Mouse (Mus musculus) ovary, postnatal 36 days (tissue): Measurements from ENCODE around the gene Sorbs1.
A peak's percentile ranks its signal among the peaks of the same experiment; 100 is the strongest.
"Not testable (repeated sequence)": the region's sequence is repeated elsewhere in the genome, so short reads cannot be mapped to it uniquely, and the experiment has no call there.

Experiments used
- DNase-seq: peaks from one replicate; pipeline ENCODE4 v3.0.0; 2022; ENCODE audit warnings: low spot score, mixed read lengths

Gene Sorbs1

DNA sequence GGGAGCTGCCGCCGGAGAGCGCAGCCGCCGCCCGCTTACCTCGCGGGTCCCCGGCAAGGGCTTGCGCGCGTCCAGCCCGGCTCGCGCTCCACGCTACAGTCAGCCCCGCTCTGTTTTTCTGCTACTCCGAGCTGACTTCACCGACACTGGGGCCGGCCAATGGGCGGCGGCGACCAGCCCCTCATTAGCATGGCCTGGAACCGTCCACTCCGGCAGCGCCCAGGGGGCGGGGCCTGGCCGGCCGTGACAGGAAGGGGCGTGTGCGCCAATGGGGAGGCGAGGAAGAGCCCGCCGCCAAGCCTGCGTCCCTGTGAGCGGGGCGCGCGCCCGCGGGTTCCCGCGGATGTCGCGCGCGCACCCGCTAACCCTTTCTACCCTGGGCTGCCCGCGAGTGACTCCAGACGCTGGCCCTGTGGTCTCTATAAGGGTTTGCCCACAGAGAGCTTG is at the start of gene Sorbs1:
Gene Sorbs1, minus strand, starts transcription at position 148 of the 447 bp plus-strand sequence.
- peak; percentile 96 for DNase-seq

DNA sequence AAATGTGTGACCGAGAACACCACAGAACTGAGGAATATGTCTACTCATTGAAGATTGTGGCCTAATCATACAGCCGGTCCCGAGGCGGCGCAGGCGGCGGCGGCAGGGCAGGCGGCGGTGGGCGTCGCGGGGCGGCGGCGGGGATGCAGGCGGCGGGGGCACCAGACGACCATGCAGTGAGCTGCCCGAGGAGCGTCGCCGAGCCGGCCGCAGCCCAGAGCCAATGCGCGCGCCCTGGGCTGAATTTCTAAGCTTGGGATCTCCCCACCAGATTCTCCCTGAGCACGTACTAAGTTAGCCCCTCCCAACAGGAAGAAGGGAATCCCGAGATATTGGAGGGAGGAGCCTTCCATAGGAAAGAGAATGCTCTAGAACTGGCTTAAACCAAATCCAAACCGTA is 47.9 kb upstream of the Sorbs1 start:
- DNase-seq = not testable (repeated sequence)

DNA sequence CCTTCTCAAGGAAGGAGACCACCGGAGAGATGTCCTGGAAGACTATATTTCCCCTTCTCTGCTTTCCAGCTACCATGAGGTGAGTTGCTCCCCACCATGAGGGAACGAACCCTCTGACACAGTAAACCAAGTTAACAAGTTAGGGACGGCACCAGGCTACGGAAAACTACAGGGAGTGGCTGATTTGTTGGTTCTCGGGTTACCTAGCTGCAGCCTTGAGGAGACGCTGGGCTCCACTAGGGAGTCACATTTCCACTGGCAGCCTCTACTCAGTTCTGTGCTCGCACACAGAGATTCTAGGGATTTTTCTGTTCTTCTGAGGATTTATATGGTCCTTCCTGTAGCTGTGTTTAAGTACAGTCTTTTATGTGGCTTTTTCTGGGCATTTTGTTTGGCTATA is 42.5 kb upstream of the Sorbs1 start:
- DNase-seq = no peak

DNA sequence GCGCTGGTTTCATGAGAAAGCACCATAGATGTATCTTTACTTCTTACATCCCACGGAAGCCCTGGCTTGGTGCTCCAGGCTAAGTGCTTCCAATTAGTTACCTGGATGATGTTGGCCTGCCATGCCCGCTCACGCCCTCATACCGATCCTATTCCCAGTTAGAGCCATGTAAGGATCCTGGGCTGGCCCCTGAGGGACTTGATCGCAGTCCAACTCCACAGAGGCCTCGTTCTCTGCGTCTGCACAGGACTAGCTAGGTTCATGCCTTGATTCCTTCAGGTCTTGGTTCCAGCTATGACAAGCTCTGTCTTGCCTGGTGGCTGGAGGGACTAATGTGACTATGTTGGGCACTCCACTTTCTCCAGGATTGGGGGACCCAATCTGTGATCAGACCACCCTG is 41.6 kb upstream of the Sorbs1 start:
- DNase-seq = no peak

DNA sequence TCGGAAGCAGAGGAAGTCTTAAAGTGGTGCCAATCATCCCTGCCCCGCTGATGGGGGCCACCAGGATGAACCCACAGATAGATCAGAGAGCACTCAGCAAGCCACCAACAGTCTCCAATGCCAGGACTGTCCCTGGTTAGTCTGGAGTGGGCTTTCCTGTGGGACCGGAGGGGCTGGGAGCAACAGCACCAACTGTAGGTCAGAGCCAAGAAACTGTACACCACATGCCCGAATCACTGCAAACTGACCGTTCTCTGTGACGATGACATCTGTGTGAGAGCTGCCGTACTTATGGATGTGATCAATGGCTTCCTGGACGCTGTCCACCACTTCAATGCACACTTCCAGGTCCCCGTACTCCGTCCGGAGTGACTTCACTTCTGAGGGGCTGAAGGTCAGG is 40.8 kb upstream of the Sorbs1 start:
- DNase-seq = no peak

DNA sequence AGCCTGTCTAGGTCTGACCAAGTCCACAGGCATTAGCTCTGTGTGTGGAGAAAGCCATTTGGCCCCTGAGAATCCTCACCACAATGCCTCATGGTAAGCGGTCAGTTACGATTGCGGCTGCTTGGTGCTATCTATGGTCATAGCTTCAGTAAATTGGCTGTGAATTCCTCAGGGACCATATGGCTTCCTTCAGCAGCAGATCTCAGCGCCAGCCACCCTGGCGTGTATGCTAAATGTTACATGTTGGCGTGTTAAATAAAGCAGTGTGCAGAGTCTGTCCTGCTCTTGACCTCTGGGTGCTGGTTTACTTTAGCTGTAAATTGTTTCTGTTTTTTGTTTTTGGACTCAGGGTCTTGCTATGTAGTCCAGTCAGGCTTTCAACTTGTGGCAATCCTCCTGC is 40.3 kb upstream of the Sorbs1 start:
- DNase-seq = no peak

DNA sequence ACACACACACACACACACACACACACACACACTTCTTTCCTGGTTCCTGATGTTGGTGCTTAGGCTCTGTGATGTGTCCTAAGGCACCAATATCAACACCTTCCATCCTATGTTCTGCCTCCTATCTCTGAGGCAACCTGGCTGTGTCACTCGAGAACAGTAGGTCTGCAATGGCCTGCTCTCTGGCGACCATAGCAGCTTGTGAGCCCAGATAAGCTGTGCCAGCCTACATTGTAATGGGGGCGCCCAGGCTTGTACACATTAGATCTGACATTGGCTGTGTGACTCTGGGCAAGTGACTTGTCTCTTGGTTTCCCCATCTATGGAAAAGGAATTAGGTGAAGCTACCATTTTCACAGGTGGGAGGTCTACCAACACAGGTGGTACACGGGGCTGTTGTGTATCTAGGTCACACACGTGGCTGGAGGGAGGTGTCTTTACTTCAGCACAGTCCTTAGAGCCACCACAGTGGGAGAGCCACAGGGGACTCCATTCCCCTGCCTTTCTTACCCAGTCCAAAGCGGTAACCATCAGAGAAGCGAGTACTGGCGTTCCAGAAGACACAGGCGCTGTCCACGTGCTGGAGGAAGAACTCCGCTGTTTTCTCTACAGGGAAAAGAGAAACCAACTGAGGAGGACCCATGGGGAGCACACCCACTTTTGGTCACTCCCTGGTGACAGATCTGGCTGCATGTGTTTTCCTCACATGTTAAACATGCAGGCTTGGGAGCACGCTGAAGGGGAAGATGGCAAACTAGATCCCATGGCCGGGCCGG is 39.6 kb upstream of the Sorbs1 start:
- DNase-seq = no peak

DNA sequence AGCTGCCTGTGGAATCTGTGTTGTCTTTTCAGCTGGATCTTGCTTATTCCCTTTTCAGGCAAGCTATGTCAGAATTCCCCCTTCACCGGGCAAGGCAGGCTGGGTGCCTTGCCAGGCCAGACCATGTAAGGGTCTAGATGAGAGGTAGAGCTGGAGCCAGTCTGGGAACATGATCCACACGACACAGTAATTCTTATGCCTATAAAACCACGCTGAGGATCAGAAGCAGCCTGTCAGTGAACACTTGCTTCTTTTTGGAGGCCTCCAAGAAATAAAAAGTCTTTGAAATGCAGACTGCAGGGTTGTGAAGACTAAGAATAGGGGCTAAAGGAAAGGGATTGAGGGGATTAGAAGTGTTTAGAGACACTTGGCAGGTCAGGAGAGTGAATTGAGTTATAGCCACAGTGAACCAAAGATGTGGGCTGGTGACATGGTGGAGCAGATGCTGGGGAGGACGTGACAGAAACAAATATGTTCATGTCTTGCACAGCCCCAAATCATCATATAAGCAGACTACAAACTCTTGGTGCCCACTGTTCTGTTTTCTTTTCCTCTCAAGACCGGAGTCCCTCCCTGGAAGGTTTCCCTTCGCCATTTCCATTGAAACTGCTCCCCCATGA is 36.0 kb upstream of the Sorbs1 start:
- DNase-seq = no peak

DNA sequence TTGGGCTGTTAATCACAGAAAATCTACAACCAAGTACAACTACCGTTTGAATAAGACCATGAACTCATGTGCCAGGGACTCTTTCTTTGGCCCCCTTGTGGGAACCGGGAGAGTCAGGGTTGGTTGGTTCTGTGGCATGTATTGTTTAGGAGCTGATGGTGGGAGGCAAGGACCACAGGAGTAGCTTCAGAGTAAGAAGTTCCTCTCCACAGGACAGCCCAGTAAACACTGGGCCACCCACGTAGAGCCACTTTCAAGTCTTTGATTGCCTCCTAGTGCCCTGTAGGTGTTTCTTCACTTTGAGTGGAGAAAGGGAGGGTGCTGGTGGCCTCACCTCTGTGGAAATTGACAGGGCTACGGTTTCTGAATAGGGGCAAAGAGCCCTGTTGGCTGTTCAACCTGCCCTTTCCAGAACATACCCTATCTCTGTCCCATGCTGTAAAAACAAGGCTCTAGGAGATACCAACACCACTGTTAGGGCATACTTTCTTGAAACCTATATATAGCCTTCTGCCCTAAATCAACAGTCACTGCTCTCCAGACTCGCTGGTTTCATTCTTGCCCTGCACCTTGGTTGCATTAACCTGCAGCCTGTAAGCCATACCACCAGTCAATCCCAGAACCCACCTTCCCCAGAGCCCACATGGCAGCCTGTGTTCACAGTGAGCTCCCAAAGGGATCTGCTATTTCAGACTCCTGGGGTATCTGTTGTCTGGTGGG is 35.4 kb upstream of the Sorbs1 start:
- no peak for DNase-seq

DNA sequence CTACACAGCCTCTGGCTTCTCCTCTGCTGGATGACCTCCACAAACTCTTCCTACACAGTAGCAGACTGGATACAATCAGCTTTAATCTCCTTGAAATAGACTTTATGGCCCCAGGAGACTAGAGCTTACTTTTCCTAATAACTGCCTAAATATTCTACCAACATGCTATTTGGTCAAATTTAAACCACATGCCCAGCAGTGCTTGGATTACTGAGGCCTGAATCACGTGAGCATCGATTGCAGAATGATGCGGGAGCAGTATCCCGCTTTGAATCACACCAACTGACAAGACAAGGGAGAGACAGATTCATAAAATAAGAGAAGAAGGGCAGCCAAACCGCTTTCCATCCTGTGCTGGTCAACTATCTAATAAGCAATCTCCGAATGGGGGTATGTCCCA is 34.8 kb upstream of the Sorbs1 start:
- no peak for DNase-seq

DNA sequence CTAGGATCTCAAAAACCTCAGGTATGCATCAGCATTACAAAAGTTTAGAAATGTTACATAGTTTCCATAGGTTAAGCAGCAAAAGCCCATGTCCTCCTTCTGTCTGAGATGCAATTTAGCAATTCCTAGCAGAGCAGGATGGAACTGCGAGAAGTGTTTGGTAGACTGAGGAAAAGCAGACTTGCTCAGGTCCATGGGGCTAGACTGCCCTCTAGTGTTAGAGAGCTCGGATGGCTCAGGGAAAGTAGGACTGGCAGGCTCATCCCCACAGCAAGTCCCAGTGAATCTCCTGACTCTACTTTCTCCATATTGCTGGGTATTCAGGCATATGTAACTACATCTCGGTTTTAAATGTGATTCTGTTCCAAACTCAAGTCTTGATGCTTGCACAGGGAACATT is 31.3 kb upstream of the Sorbs1 start:
- DNase-seq = peak; percentile 38

DNA sequence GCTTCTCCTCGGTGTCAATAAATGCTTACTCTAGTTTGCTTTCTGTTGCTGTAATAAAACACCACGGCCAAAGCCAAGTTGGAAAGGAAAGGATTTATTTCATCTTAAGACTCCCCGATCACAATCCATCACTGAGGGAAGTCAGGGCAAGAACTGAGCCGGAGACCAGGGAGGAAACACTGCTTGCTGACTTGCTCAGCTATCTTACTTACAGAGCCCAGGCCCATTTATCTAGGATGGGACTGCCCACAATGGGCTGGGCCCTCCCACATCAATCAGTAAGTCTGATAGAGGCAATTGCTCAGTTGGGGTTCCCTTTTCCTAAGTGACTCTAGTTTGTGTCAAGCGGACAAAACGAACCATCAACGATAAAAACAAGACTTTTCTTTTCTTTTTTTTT is 29.2 kb upstream of the Sorbs1 start:
- DNase-seq = no peak

DNA sequence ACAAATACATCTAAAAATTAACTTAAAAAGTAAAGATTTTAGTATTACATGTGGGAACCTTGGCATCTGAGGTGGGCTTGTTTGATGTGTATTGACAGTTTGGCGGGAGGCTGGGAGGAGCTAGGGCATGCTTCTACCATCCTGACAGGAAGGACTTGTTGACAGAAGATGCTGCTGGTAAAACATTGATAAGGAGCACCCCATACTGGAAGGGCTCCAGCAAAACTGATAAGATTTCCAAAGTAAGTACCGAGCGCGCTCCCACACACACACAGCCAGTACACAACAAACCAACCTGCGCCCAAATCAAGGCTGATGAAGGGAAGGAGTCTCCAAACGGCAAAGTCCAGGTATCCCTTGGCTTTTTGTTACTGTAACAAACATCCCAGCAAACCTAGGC is 22.9 kb upstream of the Sorbs1 start:
- DNase-seq = no peak

DNA sequence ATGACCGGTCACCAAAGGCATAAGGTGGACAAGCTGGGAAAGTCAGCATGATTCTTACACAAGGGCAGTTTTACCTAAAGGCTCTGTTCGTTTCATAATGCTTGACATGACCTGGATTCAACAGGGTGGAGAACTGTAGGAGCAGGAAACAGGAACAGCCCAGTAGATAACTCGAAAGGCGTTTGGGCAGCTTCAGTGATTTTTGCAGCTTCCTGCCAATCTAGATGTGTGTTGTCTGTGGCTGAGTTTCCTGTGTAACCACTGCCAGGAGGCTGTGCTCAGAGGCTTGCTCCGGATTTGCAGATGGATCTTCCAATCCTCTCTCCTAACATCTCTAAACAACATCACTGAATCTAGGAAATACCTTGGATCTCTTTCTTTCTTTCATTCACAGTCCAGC is 18.9 kb upstream of the Sorbs1 start:
- DNase-seq = no peak

DNA sequence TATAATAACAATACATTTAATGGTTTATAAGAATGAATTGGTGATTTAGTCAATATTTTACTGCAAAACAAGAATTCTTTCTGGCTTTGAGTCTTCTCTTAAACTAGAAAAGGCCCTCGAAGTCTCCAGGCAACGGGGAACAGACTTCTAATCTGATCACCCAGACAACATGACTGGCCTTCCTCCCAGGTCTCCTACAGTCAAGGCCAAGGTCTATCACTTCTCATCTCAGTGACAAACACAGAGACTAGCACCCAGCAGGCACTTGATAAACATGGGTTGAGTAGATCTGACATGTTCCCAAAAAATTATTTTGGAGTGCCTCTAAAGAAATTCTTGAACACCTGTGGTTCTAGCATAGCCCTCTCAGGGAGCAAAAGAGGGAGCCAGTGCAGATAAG is 16.7 kb upstream of the Sorbs1 start:
- no peak for DNase-seq

DNA sequence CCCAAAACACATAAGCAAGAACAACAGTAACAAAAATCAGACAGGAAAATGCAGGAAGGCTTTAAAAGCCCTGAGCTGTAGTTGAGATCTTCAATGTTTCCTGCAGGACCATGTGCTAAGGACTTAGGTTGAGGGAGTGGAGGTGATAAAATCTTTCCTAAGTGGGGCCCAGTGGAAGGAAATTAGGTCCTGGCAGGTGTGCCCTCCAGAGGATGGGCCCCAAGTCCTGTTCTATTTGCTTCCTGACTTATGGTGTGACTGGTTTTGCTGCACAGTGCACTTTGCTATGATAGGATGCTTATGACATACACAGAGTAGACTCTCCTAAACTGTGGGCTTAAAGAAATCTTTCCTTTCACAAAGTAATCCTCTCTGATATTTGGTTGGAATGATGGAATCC is 14.7 kb upstream of the Sorbs1 start:
- no peak for DNase-seq

DNA sequence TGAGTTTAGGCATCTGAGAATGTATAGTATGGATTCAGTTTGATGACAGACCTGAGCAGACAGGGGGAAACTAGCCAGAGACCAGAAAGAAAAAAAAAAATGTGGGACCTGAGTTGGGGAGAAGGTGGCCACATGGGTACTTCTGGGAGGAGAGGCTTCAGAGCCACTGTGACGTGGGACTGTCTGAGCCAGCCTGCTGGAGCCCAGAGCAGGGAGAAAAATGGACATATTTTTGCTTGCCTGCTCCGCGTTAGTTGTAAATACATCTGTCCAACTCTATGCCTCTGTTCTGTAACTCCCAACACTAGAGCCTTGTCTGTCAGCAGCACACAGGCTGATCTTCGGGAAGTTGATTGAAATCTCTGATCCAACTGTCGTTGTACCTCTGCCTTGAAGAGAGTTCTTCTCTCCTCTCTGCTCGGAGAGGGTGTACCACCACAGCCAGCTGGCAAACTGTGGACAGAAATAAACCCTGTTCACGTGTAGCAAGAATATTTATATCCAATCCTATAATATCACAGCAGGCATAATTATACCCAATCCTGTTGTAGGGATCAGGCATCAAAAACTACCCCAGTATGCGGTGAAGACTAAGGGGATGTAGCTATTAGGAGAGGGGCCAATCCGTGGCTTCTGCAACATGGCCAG is 12.9 kb upstream of the Sorbs1 start:
- DNase-seq = no peak

DNA sequence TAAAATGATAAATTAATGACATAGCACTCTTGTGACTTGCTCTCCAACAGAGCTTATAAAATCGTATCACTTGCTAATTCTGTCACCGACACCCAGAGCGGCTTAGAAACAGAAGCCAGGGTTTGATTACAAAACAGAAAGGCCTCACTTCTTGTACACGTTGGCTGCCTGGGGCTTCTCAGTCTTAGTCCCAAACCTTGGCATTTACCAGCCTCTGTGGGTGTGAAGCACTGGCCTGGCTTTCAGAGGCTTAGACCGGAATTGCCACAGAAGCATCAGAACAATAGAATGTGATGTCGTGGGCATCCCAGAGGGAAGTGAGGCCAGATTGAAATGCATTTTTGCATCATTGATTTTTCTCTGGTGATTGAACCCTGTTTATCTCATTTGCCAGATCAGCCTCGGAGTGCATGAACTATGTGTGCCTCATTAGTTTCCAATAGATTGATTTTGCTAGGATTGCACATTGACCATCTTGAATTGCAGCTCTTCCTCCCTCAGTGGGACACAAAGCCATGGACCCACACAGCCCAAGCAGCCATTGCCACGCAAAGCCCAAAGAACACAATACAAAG is 9.9 kb upstream of the Sorbs1 start:
- DNase-seq = no peak

DNA sequence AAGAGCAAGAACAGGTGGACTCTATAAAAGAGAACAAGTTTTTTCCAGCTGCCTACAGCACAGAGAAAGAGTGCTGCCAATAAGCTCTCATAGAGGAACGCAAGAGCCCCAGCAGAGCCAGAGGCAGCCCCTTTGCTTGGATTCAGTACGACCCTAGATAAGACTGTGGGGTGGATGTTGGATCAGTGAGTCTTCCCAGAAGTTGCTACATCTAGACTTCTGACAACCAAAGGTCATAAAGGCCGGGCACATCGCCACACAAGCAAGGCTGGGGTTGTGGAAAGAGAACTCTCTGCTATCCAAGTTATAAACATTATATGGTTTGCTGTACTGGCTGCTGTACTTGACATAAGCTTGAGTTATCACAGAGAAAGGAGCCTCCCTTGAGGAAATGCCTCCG is 6.8 kb upstream of the Sorbs1 start:
- DNase-seq = no peak

DNA sequence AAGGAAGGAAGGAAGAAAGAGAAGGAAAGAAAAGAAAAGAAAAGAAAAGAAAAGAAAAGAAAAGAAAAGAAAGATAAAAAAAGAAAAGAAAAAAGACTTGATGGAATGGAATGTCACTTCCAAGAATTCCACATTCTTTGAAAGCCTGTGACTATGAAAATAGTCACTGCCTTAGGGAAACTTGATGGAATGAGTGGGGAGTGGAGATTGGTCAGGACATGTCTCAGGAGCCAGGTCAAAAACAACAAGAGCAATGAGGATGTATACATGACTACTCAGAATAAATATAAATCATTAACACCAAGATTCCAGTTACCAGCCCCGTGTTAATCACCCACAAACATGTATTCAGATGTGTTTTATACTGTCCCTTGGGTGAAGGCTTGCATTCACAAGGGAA is 5.1 kb upstream of the Sorbs1 start:
- no peak for DNase-seq

DNA sequence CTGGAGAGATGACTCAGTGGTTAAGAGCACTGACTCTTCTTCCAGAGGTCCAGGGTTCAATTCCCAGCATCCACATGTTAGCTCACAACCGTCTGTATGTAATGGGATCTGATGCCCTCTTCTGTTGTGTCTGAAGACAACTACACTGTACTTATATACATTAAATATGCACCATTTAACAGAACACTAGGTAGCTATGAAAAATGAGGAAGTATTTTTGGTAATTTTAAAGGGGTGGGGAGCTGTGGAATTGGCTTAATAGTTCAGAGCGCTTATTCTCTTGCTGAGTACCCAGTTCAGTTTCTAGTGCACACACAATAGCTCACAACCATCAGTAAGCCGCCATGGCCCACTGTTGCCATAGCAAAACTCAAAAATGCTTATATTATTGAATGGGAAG is 2.0 kb upstream of the Sorbs1 start:
- DNase-seq = no peak

DNA sequence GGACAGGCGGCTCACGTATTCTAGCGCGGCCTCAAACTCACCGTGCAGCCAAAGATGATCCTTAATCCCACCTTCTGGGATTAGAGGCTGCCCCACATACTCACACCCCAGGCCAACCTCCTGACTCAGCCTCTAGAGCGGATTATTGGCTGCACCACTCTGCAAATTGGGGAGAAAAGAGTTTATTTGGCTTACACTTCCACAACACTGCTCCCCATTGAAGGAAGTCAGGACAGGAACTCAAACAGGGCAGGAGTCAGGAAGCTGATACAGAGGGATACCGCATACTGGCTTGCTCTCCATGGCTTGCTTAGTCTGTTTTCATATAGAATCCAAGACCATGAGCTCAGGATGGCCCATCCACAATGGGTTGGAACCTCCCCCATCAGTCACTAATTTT is 797 bp upstream of the Sorbs1 start:
- no peak for DNase-seq
